Mouse (Mus musculus): Measurements from ENCODE around the gene Oaz3. TPM values are rescaled to one million over a fixed set of nuclear protein-coding genes. Genes with fewer than 3 reads are reported as not detected.

The Oaz3 gene
- total and polyA plus RNA-seq, 3 experiments = 0.89 to 0.91 TPM; not detected in 1

GRCm38 (mm10) chr3:94404366-94405054 is 39.2 kb downstream of the Oaz3 start:
- no peaks in the 10 kb centered on the region for H3K4me1 ChIP-seq (ENCODE audit: control insufficient read depth in 1 of 2, insufficient read depth in 2 of 2, low read length in 2 of 2)
- H3K79me2 ChIP-seq (ENCODE audit: control insufficient read depth, insufficient read depth, low read length, poor library complexity) = no peaks in the 10 kb centered on the region
- H3K4me3 ChIP-seq (ENCODE audit: control insufficient read depth in 1 of 2, insufficient read depth in 1 of 2, low read depth in 2 of 2, low read length in 2 of 2) = no peak overlapping the region
- TF ChIP-seq USF1 (IDR thresholded peaks at IDR 0.05; ENCODE audit: low read depth, low read length) (no peak), GABPA (IDR thresholded peaks at IDR 0.05; ENCODE audit: low read depth, low read length) (no peak)
- H3K36me3 ChIP-seq (ENCODE audit: control insufficient read depth in 1 of 2, insufficient read depth in 2 of 2, low read length in 2 of 2) = no peaks in the 10 kb centered on the region
- DNase-seq (ENCODE audit: low read depth, low spot score) = no peak
- no peak overlapping the region for H3K27ac ChIP-seq (ENCODE audit: control insufficient read depth, low read depth, low read length)
- H3K9me3 ChIP-seq (replicated peaks; ENCODE audit: insufficient read depth, low read length) = no peaks in the 10 kb centered on the region
- no peak overlapping the region for H3K9ac ChIP-seq (ENCODE audit: control insufficient read depth, low read depth, low read length, poor library complexity, severe bottlenecking)
- peaks cover 9 to 10% of the 10 kb centered on the region in 2 experiments for H3K27me3 ChIP-seq (ENCODE audit: control insufficient read depth in 1 of 2, insufficient read depth in 2 of 2, low read length in 2 of 2)

DNA sequence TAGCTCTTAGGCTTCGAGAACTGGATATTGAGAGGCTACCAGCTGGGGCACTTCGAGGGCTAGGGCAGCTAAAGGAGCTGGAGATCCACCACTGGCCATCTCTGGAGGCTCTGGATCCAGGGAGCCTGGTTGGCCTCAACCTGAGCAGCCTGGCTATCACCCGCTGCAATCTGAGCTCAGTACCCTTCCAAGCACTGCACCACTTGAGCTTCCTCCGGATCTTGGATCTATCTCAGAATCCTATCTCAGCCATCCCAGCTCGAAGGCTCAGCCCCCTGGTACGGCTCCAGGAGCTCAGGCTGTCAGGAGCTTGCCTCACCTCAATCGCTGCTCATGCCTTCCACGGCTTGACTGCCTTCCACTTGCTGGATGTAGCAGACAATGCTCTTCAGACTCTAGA is 41.3 kb downstream of the Oaz3 start:
- TF ChIP-seq SIN3A (IDR thresholded peaks at IDR 0.05; ENCODE audit: low read length) (no peak), USF1 (IDR thresholded peaks at IDR 0.05; ENCODE audit: low read depth, low read length) (no peak), ELF1 (IDR thresholded peaks at IDR 0.05; ENCODE audit: low read depth, low read length) (no peak), ZNF384 (IDR thresholded peaks at IDR 0.05; ENCODE audit: low read depth, low read length) (no peak), TCF12 (IDR thresholded peaks at IDR 0.05; ENCODE audit: low read depth, low read length) (no peak), SMC3 (IDR thresholded peaks at IDR 0.05; ENCODE audit: low read depth, low read length) (no peak), CTCF (IDR thresholded peaks at IDR 0.05 in 2 of 3, conservative IDR thresholded peaks at IDR 0.05 in 1 of 3; ENCODE audit: control insufficient read depth in 1 of 3, insufficient read depth in 1 of 3, low read depth in 2 of 3, low read length in 3 of 3, poor library complexity in 1 of 3, severe bottlenecking in 1 of 3) (no peak), MAX (IDR thresholded peaks at IDR 0.05; ENCODE audit: low read length) (no peak), CHD1 (IDR thresholded peaks at IDR 0.05; ENCODE audit: low read depth, low read length) (no peak), ZC3H11A (IDR thresholded peaks at IDR 0.05; ENCODE audit: low read depth, low read length) (no peak), POLR2AphosphoS2 (IDR thresholded peaks at IDR 0.05; ENCODE audit: low read length) (no peak), GABPA (IDR thresholded peaks at IDR 0.05; ENCODE audit: low read depth, low read length) (no peak), MAFK (IDR thresholded peaks at IDR 0.05; ENCODE audit: borderline replicate concordance, low read depth, low read length) (no peak), TAL1 (IDR thresholded peaks at IDR 0.05; ENCODE audit: low read length) (no peak), MYB (IDR thresholded peaks at IDR 0.05; ENCODE audit: low read depth, low read length) (no peak), NELFE (IDR thresholded peaks at IDR 0.05; ENCODE audit: low read depth, low read length) (no peak), CHD2 (IDR thresholded peaks at IDR 0.05; ENCODE audit: low read length) (no peak)
- Histone ChIP-seq H3K79me2 (ENCODE audit: control insufficient read depth, insufficient read depth, low read length, poor library complexity) (no peaks in the 10 kb centered on the region), H3K27me3 (ENCODE audit: control insufficient read depth in 1 of 2, insufficient read depth in 2 of 2, low read length in 2 of 2) (peaks cover 8 to 12% of the 10 kb centered on the region in 2 experiments)

More for the DNA sequence above, 41.3 kb downstream of the Oaz3 start:
- H3K9me3 ChIP-seq (replicated peaks; ENCODE audit: insufficient read depth, low read length) = no peaks in the 10 kb centered on the region
- no peaks in the 10 kb centered on the region for H3K4me1 ChIP-seq (ENCODE audit: control insufficient read depth in 1 of 2, insufficient read depth in 2 of 2, low read length in 2 of 2)
- H3K27ac ChIP-seq (ENCODE audit: control insufficient read depth, low read depth, low read length) = no peak overlapping the region
- DNase-seq (ENCODE audit: low read depth, low spot score) = no peak
- no peak overlapping the region for H3K9ac ChIP-seq (ENCODE audit: control insufficient read depth, low read depth, low read length, poor library complexity, severe bottlenecking)
- no peak overlapping the region for H3K4me3 ChIP-seq (ENCODE audit: control insufficient read depth in 1 of 2, insufficient read depth in 1 of 2, low read depth in 2 of 2, low read length in 2 of 2)
- no peaks in the 10 kb centered on the region for H3K36me3 ChIP-seq (ENCODE audit: control insufficient read depth in 1 of 2, insufficient read depth in 2 of 2, low read length in 2 of 2)

All from MEL (cell line).